Mouse (Mus musculus) gastrocnemius, adult 8-10 months (tissue): ENCODE results near the gene Rps12-ps3. TPM values are rescaled to one million over a fixed set of nuclear protein-coding genes. Genes with fewer than 3 reads are reported as not detected.

Experiments used
- DNase-seq, 2 experiments: peaks; one replicate each; pipeline ENCODE4 v3.0.0; 2022; ENCODE audit warnings: low spot score in 2 of 2
- total RNA-seq, 4 experiments: library from RNA; stranded (reverse); gene quantifications; 2 replicates each; pipeline ENCODE4 v1.2.4; 2022

Rps12-ps3 gene
- total RNA-seq: 100 to 1,000 TPM; 216 to 382 (median 277) TPM

DNA sequence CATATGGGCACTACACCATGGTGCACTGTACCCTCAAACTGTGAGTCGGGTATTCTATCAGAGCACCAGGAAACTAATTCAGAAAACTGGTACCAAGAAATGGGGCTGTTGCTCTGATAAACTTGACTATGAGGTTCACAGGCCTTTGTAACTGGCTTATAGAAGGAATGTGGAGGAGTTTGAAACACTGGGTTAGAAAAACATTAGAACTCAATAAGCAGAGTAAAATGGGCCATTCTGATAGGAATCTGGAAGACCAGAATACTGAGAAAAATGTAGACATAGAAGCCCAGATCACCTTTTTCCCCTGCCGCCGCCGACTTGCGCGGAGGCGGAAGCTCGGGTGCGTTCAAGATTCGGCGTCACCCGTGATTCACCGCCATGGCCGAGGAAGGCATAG, at the start of gene Rps12-ps3:
Gene Rps12-ps3 (plus strand): TSS at position 301 of the 400 bp plus-strand sequence.
- DNase-seq: no peak

DNA sequence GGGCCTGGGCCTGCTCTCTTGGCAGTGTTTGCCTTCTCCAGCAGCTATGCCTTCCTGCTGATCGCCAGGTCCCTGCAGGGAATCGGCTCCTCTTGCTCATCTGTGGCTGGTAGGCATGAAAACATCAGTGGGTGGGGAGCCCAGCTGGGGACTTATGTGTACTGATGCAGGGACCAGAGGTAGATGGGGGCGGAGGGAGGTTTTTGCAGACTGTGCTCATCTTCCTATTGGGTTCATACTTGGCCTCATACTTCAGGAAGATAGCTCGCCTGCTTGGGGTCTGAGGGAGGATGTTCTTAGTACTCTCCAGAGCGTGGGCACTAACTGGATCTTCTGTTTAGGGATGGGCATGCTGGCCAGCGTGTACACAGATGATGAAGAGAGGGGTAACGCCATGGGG, 48.9 kb upstream of the Rps12-ps3 start:
- DNase-seq: no peak

DNA sequence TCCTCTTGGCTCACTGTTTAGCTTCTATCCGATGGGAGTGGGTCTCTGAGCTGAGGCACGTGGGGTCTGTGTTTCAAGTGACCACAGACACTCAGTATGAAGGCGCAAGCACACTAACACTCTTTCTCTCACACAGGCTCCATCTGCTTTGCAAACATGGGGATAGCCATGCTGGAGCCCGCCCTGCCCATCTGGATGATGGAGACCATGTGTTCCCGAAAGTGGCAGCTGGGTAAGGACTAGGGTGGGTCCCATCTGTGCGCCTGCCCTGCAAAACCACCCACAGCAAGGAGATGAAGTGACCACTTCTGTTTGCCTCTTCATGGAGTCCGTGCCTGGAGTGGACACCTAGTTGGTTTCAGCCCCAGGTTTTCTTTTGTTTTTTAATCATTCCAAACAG, 45.7 kb upstream of the Rps12-ps3 start:
- no peak for DNase-seq

DNA sequence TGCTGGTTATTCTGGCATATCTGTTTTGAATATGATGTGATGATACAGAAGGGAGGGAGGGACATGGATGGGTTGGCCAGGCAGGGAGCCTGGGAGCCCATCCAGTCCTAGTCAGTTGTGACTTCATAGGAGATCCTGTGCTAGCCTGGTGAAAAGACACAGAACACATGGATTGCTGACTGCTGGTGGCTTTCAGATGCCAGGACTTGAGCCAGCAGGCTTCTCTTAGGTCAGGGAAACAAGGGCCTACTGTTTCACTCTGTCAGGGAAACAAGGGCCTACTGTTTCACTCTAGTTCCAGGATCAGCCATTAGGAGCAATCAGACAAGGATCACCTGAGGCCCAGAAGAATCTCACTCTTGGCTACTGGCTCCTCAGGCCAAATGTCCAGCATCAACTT, 41.2 kb upstream of the Rps12-ps3 start:
- no peak for DNase-seq

DNA sequence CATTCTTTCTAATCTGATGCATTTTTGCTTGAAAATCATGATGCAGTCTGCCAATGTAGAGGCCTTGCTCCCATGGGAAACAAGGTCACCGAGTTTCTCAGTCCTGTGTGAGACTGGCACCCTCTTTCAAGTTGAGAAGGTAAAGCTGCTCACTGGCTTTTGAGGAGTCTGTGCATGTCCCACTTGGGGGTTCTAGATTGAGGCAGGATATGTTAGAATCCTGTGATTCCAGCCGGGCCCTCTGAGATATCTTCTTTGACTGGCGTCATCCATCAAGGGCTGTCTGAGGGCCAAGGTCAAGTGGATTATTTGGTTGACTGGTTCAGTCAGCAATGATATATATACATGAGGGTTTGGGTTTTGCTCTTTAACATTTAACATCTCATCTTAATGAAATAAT, 40.1 kb upstream of the Rps12-ps3 start:
- DNase-seq: no peak

DNA sequence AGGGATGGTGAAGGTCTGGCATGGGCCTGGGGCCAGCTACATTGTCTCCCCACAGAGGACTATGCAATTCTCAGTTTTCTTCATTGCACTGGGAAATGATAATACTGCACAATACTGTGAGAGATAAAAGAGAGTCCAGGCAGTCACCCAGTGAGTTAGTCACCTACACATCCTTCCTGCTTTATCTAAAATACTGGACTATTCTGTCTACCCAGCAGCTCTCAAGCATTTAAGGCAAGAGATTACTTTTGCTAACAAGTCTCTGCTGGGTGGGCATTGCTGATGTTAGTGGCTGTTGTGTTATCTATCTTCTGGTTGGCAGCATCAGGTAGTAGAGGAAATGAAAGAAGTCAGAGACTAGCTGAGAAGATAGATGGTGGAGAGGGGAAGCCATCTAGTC, 33.0 kb upstream of the Rps12-ps3 start:
- no peak for DNase-seq

DNA sequence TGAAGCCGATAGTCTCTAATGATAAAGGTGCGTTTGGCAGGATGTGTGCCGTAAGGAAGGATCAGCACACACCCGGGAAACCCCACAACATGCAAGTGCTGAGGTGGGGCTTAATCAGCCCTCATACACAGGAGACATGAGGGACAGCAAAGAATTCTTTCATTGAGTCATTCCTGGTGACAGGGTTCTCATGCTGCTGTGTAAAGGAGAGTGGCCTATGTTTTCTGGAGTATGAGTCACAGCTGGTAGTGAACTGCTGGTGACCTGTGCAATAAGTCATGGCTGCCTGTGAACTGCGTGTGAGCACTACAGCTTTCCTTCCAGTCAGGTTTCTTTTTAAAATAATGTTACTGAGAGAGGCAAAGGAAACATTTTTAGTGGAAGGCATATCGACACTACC, 32.3 kb upstream of the Rps12-ps3 start:
- DNase-seq: no peak

DNA sequence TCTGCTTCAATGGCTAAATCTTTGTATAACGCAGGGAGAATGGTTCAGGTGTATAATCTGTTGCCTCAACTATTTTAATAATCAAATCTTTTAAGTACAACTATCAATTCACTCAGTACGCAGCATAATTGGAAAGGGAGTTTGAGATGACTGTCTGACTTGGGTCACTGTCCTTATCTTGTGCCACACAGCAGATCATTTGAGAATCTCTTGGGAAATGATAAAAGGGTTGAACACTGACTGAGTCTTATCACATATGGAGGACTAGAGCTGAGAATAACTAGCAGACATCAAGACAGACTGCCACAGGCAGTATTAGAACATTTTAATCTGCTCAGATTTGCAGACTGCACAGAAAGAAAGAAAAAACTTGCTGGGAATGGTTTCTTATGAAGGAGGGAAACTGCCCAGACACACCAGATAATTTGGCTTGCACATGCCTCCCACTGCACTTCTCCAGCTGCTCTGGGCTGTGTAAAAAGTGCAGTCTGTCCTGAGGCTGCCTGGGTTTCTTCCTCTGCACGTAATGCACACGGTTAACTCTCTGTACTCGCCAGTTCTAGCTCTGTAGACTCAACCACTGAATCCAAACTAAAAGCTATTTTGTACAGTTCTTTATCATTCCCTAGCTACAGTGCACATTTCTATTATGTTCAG, 29.8 kb upstream of the Rps12-ps3 start:
- no peak for DNase-seq

DNA sequence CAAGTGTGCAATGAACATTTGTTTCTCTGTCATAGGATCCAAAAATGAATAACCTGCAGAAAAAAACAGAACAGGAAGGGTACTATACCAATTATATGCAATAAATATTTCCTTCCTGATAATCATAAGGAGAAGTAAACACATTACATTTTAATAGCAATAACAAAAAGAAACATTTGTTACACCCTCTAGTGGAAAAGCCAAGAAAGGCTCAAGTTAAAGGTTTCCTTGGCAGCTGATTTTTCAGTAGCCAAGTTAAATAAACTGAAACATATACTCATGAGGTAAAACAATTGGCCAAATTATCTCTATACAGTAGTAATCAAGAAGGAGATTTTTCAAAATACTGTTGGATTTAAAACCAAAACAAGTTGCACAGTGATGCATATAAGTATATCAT, 6.8 kb upstream of the Rps12-ps3 start:
- no peak for DNase-seq

DNA sequence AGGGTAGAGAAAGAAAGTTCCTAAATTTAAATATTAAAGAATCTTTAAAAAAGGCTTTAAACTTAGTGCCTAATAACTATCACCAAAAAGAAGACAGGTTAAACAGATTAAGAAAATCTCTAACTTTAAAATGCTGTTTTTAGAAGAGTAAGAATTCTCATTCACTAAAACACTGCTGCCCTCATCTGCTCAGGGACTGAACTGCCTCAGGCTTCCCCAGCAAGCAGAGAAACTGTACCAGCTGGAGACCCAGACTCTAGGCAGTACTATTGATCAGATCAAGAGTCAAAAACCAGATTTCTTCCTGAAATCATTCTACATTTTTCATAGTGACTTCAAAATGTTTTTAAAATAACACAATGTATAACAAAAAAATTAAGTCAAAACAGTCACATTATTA, 5.5 kb upstream of the Rps12-ps3 start:
- no peak for DNase-seq

DNA sequence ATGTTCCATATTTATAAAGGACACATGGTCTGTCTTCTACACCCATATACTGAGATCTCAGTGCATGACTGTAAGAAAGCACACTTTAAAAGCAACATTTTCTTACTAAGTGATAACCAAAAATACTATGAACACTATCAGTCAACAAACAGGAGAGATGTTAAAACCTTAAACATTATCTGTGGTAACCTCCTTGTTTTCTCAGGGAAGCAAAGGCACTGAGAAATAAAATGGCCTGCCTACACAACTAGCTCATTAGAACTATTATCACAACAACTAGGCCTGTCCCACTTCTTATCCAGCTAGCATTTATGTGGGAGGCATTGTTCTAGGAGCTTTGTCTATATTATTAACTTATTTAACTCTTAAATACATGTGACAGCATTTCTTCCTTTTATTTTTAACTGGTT, 8.7 kb downstream of the Rps12-ps3 start:
- no peak for DNase-seq

DNA sequence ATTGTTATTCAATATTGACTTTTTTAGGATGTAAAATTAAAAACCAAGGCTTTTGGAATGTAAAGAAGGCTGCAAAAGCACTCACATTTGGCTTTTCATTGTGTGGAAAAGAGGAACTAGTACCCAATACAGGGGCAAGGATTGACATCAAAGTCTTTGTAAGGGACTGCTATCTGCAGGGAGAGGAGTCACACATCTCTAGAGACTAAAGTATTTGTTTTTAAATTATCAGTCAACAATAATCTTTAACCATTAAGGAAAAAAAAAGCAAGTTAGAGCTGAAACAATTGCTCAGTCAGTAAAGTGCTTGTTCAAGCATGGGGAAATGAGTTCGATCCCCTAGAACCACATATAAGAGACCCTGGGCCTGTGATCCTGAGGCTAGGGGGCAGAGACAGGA, 14.6 kb downstream of the Rps12-ps3 start:
- no peak for DNase-seq

DNA sequence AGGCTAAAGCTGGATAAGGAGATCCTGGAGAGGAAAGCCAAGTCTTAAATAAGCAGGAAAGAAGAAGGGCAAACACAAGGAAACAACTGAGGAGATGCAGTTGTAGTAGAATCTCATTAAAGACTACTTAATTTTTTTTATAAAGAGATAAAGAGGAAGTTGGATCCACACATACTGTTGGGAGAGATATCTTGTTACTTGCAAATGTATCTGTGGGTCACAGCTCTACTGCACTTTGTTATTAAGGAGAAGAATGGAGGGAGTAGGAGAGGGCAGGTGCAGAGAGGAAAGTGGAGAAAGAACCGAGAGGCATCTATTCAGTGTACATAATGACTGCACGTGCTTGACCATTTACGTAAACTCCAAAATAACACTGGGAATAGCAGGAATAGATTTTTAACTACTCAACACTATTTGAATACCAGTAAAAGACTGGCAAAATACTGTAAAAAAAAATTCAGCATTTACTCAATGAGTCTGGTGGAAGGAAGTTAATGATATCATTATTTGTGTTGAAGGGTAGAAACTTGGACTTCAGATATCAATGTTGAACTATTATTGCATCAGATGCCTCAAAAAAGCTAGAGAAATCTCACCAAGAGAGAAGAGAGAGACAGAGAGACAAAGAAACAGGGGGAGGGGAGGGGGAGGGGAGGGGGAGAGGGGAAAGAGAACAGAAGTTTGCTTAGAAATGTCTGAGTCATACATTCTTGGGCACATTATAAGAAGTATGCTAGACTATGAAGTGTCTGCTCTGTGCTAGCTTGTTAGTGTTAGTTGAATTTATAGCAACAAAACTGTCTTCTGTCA, 16.0 kb downstream of the Rps12-ps3 start:
- DNase-seq: no peak

DNA sequence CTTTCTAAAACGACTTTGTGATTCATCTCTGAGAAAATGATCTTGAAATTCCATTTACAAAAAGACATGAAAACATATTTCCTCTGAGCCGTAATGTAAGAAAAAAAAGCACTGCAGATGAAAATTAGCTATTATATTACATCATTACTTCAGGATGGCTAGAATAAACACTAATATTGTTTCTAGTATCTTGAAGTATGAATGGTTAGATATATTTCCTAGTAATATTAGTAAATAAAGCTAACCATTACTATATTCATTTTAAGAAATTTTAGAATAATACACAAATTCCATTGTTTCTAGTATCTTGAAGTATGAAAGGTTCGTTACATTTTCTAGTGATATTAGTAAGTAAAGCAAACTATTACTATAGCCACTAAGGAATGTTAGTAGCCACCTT, 17.8 kb downstream of the Rps12-ps3 start:
- no peak for DNase-seq

DNA sequence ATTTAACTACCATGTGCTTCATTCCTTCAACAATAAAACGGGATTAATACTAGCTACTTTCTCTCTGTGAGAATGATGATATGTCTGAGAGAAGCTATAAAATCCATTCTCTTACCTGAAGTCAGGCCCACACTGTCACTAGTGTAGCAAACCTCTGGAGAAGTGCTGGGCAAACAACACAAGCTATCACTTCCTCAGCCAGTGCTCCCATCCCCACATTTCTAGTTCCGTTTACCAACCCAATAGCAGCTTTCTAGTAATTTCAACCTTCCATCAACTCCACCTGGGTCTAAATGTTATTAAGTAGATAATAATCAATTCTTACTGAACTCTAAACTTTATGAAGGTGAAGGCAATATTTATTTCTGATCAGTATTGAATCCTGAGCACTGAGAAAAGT, 20.9 kb downstream of the Rps12-ps3 start:
- DNase-seq: no peak

DNA sequence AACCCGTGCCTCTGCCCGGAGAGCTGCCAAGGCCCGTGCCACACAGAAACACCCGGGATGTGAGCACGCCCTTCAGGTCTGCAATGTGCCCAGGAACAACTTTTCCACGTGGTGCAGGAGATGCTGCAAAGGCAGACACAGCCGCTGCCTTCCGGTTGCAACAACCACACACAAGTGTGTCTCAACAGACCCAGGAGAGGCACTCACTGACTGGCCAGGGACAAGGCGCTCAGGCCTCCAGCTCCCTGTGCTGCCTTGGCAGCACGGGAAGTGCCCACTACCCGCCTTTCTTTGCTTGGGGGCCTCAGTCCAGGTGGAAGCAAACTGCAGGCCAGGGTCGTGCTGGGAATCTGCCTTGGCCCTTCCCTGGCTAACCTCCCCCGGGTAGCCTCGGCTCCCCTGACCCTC, 22.2 kb downstream of the Rps12-ps3 start:
- DNase-seq: no peak

DNA sequence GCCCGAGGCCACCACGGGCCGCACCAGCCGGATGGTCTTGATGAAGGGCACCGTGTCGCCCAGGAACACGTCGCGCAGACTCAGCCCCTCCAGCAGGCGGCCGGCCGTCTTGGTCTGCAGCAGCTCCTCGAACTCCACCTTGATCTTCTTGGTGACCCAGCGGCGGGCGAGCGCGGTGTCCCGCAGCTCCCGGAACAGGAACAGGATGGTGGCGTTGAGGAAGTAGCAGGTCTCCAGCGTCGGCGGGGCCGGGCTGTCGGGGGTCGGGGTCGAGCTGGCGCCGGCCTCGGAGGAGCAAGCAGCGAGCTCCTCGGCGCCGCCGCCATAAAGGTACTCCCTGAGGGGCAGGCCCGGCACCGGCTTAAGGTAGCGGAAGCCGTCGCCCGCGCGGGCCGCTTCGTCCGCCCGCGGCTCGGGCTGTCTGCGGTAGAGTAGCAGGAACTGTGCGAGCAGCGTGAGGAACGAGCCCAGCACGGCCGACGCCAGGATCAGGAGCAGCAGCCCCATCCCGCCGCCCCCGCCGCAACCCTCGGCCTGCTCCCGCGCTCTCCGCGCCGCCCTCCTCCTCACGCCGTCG, 23.1 kb downstream of the Rps12-ps3 start:
- DNase-seq: peak; percentile 19 to 28

DNA sequence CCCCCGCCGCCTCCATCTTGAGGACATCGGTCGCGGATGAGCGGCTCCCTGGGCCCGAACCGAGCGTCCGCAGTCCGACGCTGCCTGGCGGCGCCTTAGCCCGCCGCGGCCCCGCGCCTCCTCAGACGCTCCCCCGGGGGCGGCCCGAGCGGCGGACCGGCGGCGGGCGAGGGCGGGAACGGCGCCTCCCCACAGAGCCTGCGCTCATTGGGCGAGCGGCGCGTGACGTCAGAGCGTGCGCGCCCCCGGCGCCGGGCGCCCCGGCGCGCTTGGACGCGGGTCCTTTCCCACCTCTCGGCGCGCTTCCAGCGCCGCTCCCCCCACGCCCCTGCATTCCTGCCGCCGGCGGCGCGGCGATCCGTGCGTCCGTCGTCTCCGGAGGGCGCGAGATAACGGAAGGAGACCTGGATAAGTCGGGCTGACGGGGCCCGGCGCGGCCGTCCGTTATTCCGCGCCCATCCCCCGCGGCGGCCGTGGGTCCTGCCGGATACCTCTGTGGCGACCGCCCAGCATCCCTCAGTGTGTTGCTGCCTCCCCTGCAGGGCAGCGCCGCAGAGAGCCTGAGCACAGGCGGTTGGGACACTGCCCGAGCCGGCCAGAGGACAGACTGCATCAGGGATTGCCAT, 23.7 kb downstream of the Rps12-ps3 start, which contains the start of gene Pdzd8:
Gene Pdzd8 (minus strand): TSS at position 123 of the 626 bp plus-strand sequence.
- DNase-seq: peak; percentile 71 to 83

DNA sequence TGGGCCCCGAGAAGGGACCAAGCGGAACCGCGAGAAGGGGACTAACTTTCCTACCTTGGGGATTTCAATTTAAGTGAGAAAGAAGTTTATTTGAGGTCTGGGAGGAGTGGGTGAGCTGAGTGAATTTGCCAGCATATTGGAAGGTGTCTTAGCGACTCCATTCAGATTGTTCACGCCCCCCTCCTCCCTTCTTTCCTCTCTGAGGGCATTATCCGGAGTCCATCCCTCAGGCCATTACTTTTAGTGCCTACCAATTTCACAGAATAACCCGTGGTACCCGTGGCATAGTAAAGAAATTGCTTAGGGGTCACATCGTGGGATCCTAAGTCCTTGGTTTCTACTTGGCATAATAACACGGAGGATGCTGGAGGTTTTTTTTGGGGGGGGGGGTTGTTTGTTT, 24.2 kb downstream of the Rps12-ps3 start:
- no peak for DNase-seq

DNA sequence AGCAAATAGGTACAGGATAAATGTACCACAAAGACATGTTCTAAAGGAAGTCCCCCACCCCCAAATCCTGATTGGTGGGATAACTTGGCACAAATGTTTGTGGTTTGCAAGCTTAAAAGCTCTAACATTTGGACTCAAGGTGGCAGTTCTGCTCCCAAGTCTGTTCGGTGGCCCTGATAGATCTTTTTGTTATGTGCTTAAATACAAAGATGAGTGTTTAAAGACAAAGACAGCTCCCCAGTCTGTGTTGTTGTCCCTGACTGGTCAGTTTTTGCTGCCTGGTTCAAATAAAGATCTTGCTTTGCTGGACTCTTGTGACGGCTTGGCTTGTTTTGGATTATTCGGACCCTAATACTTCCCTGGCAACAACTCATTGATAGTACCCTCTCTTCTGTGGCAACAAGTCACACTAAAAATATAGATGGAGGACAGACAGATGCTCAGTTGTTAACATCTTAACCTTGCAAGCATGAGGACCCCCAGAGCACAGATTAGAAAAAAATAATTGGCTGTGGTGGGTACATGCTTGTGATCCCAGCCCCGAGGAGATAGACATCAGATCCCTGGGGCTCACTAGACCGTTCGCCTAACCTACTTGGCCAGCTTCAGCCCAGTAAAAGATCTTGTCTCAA, 27.4 kb downstream of the Rps12-ps3 start:
- no peak for DNase-seq

DNA sequence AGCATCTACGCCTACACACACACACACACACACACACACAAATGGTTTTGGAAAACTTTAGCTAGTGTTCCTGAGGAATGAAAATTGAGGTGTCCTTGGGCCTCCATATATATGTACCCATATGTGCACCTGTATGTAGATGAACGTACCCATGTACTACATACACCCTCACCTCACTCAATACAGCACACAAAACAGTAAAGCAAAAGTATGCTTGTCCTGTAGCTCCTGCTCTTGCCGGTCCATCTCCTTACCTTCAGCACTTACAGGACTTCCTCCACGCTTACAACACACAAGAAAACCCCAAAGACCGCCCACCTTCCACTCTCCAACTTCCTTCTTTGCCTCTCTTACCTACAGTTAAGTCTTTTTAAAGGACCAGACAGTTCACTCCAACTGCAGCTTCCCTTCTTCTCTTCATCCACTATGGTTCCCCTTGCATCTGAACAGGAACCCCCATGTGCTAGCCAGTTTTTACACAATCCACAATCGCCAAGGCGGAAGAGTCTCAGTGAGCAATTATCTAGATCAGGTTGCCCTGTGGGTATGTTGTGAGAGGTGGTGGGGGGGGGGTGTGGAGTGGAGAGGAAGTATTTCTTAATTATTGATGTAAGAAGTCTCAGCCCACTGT, 28.3 kb downstream of the Rps12-ps3 start:
- no peak for DNase-seq
